Mouse (Mus musculus) olfactory bulb, adult 2 months (tissue): ENCODE measurements around the gene Homer2.

Experiments used
- CTCF ChIP-seq: fragments of 200-500 bp; IDR thresholded peaks from 2 replicates; pipeline ENCODE4 v1.5.1; 2012; ENCODE audit warnings: low read depth, mild to moderate bottlenecking, low read length, moderate library complexity; ENCODE audit not compliant: insufficient read depth
- POLR2A ChIP-seq: fragments of 200-500 bp; IDR thresholded peaks from 2 replicates; pipeline ENCODE4 v1.6.1; 2012; ENCODE audit warnings: mild to moderate bottlenecking, low read depth, low read length, moderate library complexity; ENCODE audit not compliant: insufficient read depth

- TF ChIP-seq CTCF (no peak), POLR2A (no peak)
These were observed 76.1 kb downstream of the Homer2 start for GRCm38 (mm10) chr7:81631261-81631660.
